Mouse (Mus musculus): Measurements from ENCODE around the gene Olfr646.

The Olfr646 gene

GRCm38 (mm10) chr7:104104757-104104972, at the start of gene Olfr646:
Olfr646 (plus strand) TSS chr7:104104873.
- no peak for DNase-seq

GRCm38 (mm10) chr7:104059215-104059614, 45.5 kb upstream of the Olfr646 start:
- no peak for DNase-seq

- no peak for DNase-seq
Observed at GRCm38 (mm10) chr7:104061345-104061744, 43.3 kb upstream of the Olfr646 start, which contains the start of gene 4930516K23Rik. 4930516K23Rik (minus strand) TSS chr7:104061445.

- DNase-seq: no peak
Observed at GRCm38 (mm10) chr7:104071769-104072168, 32.9 kb upstream of the Olfr646 start, which contains the start of gene Olfr644. Olfr644 (minus strand) TSS chr7:104071869.

GRCm38 (mm10) chr7:104085365-104085764, 19.3 kb upstream of the Olfr646 start, which contains the start of gene Olfr645:
Olfr645 (minus strand) TSS chr7:104085465.
- DNase-seq: no peak

- no peak for DNase-seq
Observed at GRCm38 (mm10) chr7:104103913-104104756, 538 bp upstream of the Olfr646 start.

- DNase-seq: no peak
Observed at GRCm38 (mm10) chr7:104129726-104130125, 25.1 kb downstream of the Olfr646 start, which contains the start of gene Ubqln5. Ubqln5 (minus strand) TSS chr7:104129826.

- no peak for DNase-seq
Observed at GRCm38 (mm10) chr7:104137305-104137704, 32.6 kb downstream of the Olfr646 start, which contains the start of gene Olfr643. Olfr643 (minus strand) TSS chr7:104137405.

- no peak for DNase-seq
Observed at GRCm38 (mm10) chr7:104143179-104143578, 38.5 kb downstream of the Olfr646 start, which contains the start of gene Ubqln3. Ubqln3 (minus strand) TSS chr7:104143279.

GRCm38 (mm10) chr7:104150456-104150855, 45.8 kb downstream of the Olfr646 start, which contains the start of gene Ubqlnl:
Ubqlnl (minus strand) TSS chr7:104150556.
- no peak for DNase-seq

Measured in right cerebral cortex, postnatal 4 days (tissue).